Mouse (Mus musculus) embryonic facial prominence, embryonic 15.5 days (tissue): ENCODE results near the gene Slc4a8. TPM values are rescaled to one million over a fixed set of nuclear protein-coding genes. Genes with fewer than 3 reads are reported as not detected.
A peak's percentile ranks its signal among the peaks of the same experiment; 100 is the strongest.

ENCODE experiments used
- ATAC-seq: fragments of 200-750 bp; cut with Nextera tagmentation; 2 replicates; pipeline ENCODE4 v1.8.0; 2017; ENCODE audit warnings: low read depth, moderate TSS enrichment; ENCODE audit not compliant: insufficient number of reproducible peaks, low FRiP score, low TSS enrichment
- H3K27ac ChIP-seq: fragments of 300-500 bp; sonication (generic); replicated peaks from 2 replicates; pipeline ENCODE4 v1.5.1; 2015; ENCODE audit warnings: mild to moderate bottlenecking, inconsistent platforms
- H3K27me3 ChIP-seq: fragments of 300-500 bp; sonication (generic); 2 replicates; pipeline ENCODE4 v1.6.1; 2015; ENCODE audit warnings: inconsistent platforms
- H3K36me3 ChIP-seq: fragments of 300-500 bp; sonication (generic); 2 replicates; pipeline ENCODE4 v1.6.1; 2015; ENCODE audit warnings: mild to moderate bottlenecking, inconsistent platforms
- H3K4me1 ChIP-seq: fragments of 300-500 bp; sonication (generic); 2 replicates; pipeline ENCODE4 v1.6.1; 2015; ENCODE audit warnings: inconsistent platforms
- H3K4me2 ChIP-seq: fragments of 300-500 bp; sonication (generic); replicated peaks from 2 replicates; pipeline ENCODE4 v1.6.1; 2015; ENCODE audit warnings: mild to moderate bottlenecking, inconsistent platforms
- H3K4me3 ChIP-seq: fragments of 300-500 bp; sonication (generic); replicated peaks from 2 replicates; pipeline ENCODE4 v1.5.1; 2015; ENCODE audit warnings: mild to moderate bottlenecking, inconsistent platforms
- H3K9ac ChIP-seq: fragments of 300-500 bp; sonication (generic); 2 replicates; pipeline ENCODE4 v1.6.1; 2015; ENCODE audit warnings: inconsistent platforms
- H3K9me3 ChIP-seq: fragments of 300-500 bp; sonication (generic); replicated peaks from 2 replicates; pipeline ENCODE4 v1.6.1; 2016; ENCODE audit warnings: inconsistent platforms
- WGBS: fragments of 180-500 bp; shearing (Covaris S2); methylation state at CpG from one replicate; pipeline ENCODE4 v1.1.7; 2015; 5-methylcytosine and 5-hydroxymethylcytosine counted together
- polyA plus RNA-seq: library from polyadenylated mRNA; unstranded; fragments of >200 nt; fragmentation: Nextera tagmentation; extraction: Ambion mirVana; gene quantifications from 2 replicates; pipeline ENCODE4 v1.2.1, GENCODE M21; 2015

Slc4a8 gene
- polyA plus RNA-seq, 1 experiment from 2014 or later: 4.8 TPM

- Histone ChIP-seq H3K9me3 (no peaks in the 10 kb centered on the region), H3K27ac (no peak overlapping the region), H3K4me1 (peaks cover 5% of the 10 kb centered on the region), H3K9ac (no peak overlapping the region), H3K27me3 (no peaks in the 10 kb centered on the region), H3K36me3 (no peaks in the 10 kb centered on the region), H3K4me3 (no peak overlapping the region), H3K4me2 (no peak overlapping the region)
- no peak for ATAC-seq
- 15% methylated on average over 7 of the region's 7 CpGs for WGBS
Observed at GRCm38 (mm10) chr15:100832784-100833183, 71.2 kb downstream of the Slc4a8 start.

- Histone ChIP-seq H3K4me1 (peaks cover 5% of the 10 kb centered on the region), H3K9me3 (no peaks in the 10 kb centered on the region), H3K27me3 (no peaks in the 10 kb centered on the region), H3K27ac (no peak overlapping the region), H3K4me2 (no peak overlapping the region), H3K4me3 (no peak overlapping the region), H3K9ac (no peak overlapping the region), H3K36me3 (no peaks in the 10 kb centered on the region)
- 75% methylated on average over 8 of the region's 8 CpGs for WGBS
- no peak for ATAC-seq
Observed at GRCm38 (mm10) chr15:100836729-100837128, 75.2 kb downstream of the Slc4a8 start.

- Histone ChIP-seq H3K9me3 (no peaks in the 10 kb centered on the region), H3K27ac (no peak overlapping the region), H3K4me3 (no peak overlapping the region), H3K9ac (no peak overlapping the region), H3K4me1 (no peaks in the 10 kb centered on the region), H3K36me3 (no peaks in the 10 kb centered on the region), H3K4me2 (no peak overlapping the region), H3K27me3 (no peaks in the 10 kb centered on the region)
- 26% methylated on average over 12 of the region's 12 CpGs for WGBS
- peak; percentile 65 for ATAC-seq
Observed at GRCm38 (mm10) chr15:100838607-100839207, 77.2 kb downstream of the Slc4a8 start.

- 76% methylated on average over 7 of the region's 7 CpGs for WGBS
- Histone ChIP-seq H3K4me3 (no peak overlapping the region), H3K27ac (no peak overlapping the region), H3K9ac (no peak overlapping the region), H3K4me1 (peaks cover 6% of the 10 kb centered on the region), H3K9me3 (0 out of 2 replicates have a peak, but pooled peaks cover 7% of the 10 kb centered on the region), H3K27me3 (no peaks in the 10 kb centered on the region), H3K4me2 (no peak overlapping the region), H3K36me3 (no peaks in the 10 kb centered on the region)
- ATAC-seq: no peak
Observed at GRCm38 (mm10) chr15:100844336-100844735, 82.8 kb downstream of the Slc4a8 start.

DNA sequence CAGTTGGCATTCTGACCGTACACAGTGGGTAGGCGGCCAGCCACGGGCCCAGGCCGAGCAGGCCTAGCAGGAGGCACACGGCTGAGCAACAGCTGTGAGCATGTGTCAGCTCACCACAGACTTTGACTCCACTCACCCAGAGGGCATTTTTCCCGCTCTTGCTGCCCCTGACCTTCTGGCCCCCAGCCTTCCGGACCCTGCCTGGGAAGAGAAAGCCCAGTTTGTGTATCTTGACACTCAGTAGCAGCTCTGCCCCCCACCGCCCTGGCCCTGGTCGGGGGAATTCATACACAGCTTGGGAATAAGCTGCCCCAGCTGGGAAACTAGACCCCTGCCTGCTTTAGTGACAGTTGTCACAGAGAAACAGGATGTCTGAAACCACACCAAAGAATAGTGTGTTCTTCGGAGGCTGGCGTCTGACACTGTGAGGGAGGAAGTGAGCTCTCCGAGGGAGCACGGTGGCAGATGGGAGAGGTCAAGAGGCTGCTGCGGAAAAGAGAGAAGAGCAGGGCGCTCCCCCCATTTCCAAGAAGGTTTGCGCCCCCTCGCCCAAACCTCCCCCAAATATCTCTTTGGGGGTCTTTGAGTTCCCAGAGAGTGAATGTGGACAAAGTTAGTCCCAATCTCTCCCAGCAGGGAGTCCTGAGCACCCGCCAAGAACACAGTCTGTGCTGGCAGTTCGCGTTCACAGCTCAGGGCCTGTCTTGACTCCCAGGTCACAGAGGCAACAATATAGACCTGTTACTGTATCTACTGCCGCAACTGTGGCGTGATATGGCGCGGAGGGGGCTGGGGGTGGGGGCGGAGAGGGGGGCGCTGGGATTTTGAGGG lies 83.7 kb downstream of the Slc4a8 start:
- Histone ChIP-seq H3K36me3 (no peaks in the 10 kb centered on the region), H3K9ac (no peak overlapping the region), H3K4me2 (no peak overlapping the region), H3K4me1 (peaks cover 6% of the 10 kb centered on the region), H3K9me3 (0 out of 2 replicates have a peak, but pooled peaks cover 7% of the 10 kb centered on the region), H3K4me3 (no peak overlapping the region), H3K27me3 (no peaks in the 10 kb centered on the region), H3K27ac (peak overlapping the region; percentile 48)
- ATAC-seq: 0 out of 2 replicates have a peak, but pooled peaks have one; percentile 43
- 32% methylated on average over 26 of the region's 26 CpGs for WGBS

- Histone ChIP-seq H3K27ac (no peak overlapping the region), H3K36me3 (no peaks in the 10 kb centered on the region), H3K9ac (no peak overlapping the region), H3K4me3 (no peak overlapping the region), H3K9me3 (0 out of 2 replicates have a peak, but pooled peaks cover 7% of the 10 kb centered on the region), H3K4me2 (no peak overlapping the region), H3K4me1 (peaks cover 6% of the 10 kb centered on the region), H3K27me3 (no peaks in the 10 kb centered on the region)
- no peak for ATAC-seq
- 89% methylated on average over 6 of the region's 6 CpGs for WGBS
Observed at GRCm38 (mm10) chr15:100847193-100847592, 85.6 kb downstream of the Slc4a8 start.

DNA sequence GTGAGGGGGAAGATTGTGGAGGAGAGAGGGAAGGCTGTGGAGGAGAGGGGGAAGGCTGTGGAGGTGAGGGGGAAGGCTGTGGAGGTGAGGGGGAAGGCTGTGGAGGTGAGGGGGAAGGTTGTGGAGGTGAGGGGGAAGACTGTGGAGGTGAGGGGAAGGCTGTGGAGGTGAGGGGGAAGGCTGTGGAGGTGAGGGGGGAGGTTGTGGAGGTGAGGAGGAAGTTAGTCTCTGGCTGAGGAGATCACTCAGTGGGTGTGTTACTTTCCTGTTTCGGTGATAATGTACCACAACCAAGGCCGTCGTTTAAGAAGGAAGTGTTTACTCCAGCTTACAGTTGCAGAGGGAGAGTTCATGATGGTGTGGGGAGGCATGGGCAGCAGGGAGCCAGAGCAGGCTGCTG lies 96.0 kb downstream of the Slc4a8 start:
- H3K4me3 ChIP-seq: no peak overlapping the region
- no peaks in the 10 kb centered on the region for H3K27me3 ChIP-seq
- ATAC-seq: no peak
- no peak overlapping the region for H3K9ac ChIP-seq
- 78% methylated on average over 3 of the region's 3 CpGs for WGBS
- H3K9me3 ChIP-seq: no peaks in the 10 kb centered on the region
- no peaks in the 10 kb centered on the region for H3K36me3 ChIP-seq
- H3K4me2 ChIP-seq: no peak overlapping the region
- no peaks in the 10 kb centered on the region for H3K4me1 ChIP-seq
- no peak overlapping the region for H3K27ac ChIP-seq

DNA sequence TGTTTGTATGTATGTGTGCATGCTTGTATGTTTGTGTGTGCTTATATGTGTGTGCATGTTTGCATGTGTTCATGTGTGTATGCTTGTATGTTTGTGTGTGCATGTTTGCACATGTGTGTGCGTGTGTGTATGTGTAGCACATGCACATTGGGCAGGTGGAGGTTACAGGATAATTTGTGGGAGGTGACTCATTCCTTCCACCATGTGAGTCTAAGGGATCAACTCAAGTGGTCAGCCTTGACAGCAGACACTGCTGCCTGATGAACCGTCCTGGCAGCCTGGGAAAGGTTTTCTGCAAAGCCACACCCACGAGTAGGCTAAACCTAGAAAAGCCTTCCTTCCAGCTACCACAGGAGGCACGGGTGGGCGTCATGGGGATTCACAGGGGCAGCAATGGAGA lies 99.3 kb downstream of the Slc4a8 start:
- no peak overlapping the region for H3K4me3 ChIP-seq
- no peak for ATAC-seq
- H3K9ac ChIP-seq: no peak overlapping the region
- no peaks in the 10 kb centered on the region for H3K36me3 ChIP-seq
- no peaks in the 10 kb centered on the region for H3K9me3 ChIP-seq
- WGBS: 35% methylated on average over 5 of the region's 5 CpGs
- no peak overlapping the region for H3K4me2 ChIP-seq
- H3K27me3 ChIP-seq: no peaks in the 10 kb centered on the region
- no peak overlapping the region for H3K27ac ChIP-seq
- no peaks in the 10 kb centered on the region for H3K4me1 ChIP-seq

DNA sequence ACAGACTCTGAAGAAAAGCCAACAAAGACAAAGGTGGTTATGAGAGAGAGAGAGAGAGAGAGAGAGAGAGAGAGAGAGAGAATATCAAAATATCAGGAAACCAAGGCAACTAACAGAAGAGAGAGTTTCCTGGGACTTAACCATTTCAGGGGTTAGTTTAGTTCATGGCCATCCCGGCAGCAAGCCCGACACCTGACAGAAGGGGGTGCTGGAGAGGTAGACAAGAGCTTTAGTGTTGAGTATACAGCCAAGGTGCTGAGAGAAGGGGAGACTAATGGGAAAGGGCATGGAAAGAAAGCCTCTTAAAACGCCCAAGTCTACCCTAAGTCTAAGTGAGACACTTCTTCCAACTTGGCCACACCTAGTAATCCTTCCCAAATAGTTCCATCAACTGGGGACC lies 104.0 kb downstream of the Slc4a8 start:
- Histone ChIP-seq H3K9ac (no peak overlapping the region), H3K4me2 (no peak overlapping the region), H3K4me1 (peaks cover 8% of the 10 kb centered on the region), H3K36me3 (no peaks in the 10 kb centered on the region), H3K27ac (no peak overlapping the region), H3K27me3 (peaks cover 13% of the 10 kb centered on the region), H3K4me3 (no peak overlapping the region), H3K9me3 (no peaks in the 10 kb centered on the region)
- ATAC-seq: no peak
- 41% methylated on average over 3 of the region's 3 CpGs for WGBS

DNA sequence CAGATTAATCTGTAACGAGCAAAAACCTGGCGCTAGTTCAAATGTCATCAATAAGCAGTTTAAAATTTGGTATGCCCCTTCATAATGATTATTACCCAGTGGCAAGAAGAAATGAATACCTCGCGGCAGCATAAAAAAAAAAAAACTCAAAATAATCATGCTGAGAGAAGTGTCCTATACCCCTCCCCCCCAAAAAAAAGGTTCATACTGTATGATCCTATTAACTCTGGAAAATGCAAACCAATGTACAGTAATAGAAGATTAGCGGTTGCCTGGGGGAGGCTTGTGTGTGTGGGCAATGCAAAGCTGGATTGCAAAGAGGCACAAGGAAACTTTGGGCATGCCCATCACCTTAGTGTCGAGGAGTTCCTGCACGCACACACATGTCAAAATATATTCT lies 108.0 kb downstream of the Slc4a8 start, which contains the start of gene Scn8a:
Scn8a (plus strand) TSS at position 301 of the 400 bp plus-strand sequence.
- H3K27ac ChIP-seq: no peak within 1 kb of the TSS
- H3K27me3 ChIP-seq: peaks cover 41% of the 10 kb centered on the region
- no peak within 1 kb of the TSS; the same call in 1 of the 2 replicates for H3K9ac ChIP-seq
- WGBS: 63% methylated on average over 7 of the region's 7 CpGs
- H3K4me3 ChIP-seq: peak within 1 kb of the TSS; percentile 70
- H3K36me3 ChIP-seq: no peaks in the 10 kb centered on the region
- no peak for ATAC-seq
- H3K4me1 ChIP-seq: peaks cover 23% of the 10 kb centered on the region
- H3K4me2 ChIP-seq: peak within 1 kb of the TSS; percentile 79
- no peaks in the 10 kb centered on the region for H3K9me3 ChIP-seq

GRCm38 (mm10) chr15:100870001-100870774 lies 108.6 kb downstream of the Slc4a8 start:
- H3K4me1 ChIP-seq: peaks cover 23% of the 10 kb centered on the region
- peaks cover 41% of the 10 kb centered on the region for H3K27me3 ChIP-seq
- no peaks in the 10 kb centered on the region for H3K9me3 ChIP-seq
- H3K4me3 ChIP-seq: peak overlapping the region; percentile 70
- 3% methylated on average over 53 of the region's 66 CpGs for WGBS
- H3K36me3 ChIP-seq: no peaks in the 10 kb centered on the region
- peak; percentile 65 for ATAC-seq
- H3K9ac ChIP-seq: no peak overlapping the region; the same call in 1 of the 2 replicates
- no peak overlapping the region for H3K27ac ChIP-seq
- peak overlapping the region; percentile 79 for H3K4me2 ChIP-seq
